Mouse (Mus musculus) myocyte (in vitro differentiated cells): ENCODE results near the gene Gm10282. TPM values are rescaled to one million over a fixed set of nuclear protein-coding genes. Genes with fewer than 3 reads are reported as not detected.

ENCODE experiments used
- H3K27me3 ChIP-seq: one replicate; pipeline ENCODE4 v1.6.1; 2011; ENCODE audit not compliant: control insufficient read depth, insufficient read depth, insufficient read length
- H3K36me3 ChIP-seq: one replicate; pipeline ENCODE4 v1.6.1; 2011; ENCODE audit not compliant: control insufficient read depth, insufficient read depth
- H3K4me2 ChIP-seq: one replicate; pipeline ENCODE4 v1.6.1; 2011; ENCODE audit warnings: low read depth, control low read depth
- H3K4me3 ChIP-seq: one replicate; pipeline ENCODE4 v1.5.1; 2011; ENCODE audit warnings: mild to moderate bottlenecking, control low read depth, moderate library complexity
- H3K79me2 ChIP-seq: one replicate; pipeline ENCODE4 v1.6.1; 2011; ENCODE audit not compliant: control insufficient read depth, insufficient read depth
- H3ac ChIP-seq: one replicate; pipeline ENCODE4 v1.6.1; 2011; ENCODE audit not compliant: control insufficient read depth, insufficient read length
- CEBPB ChIP-seq: IDR thresholded peaks from 2 replicates; pipeline ENCODE4 v1.6.1; 2011; ENCODE audit warnings: mild to moderate bottlenecking, moderate library complexity; ENCODE audit not compliant: poor library complexity, insufficient read depth, severe bottlenecking
- E2F4 ChIP-seq: IDR thresholded peaks from one replicate; pipeline ENCODE4 v1.6.1; 2011; ENCODE audit warnings: mild to moderate bottlenecking, control low read depth, moderate library complexity; ENCODE audit not compliant: insufficient read depth
- MAX ChIP-seq: IDR thresholded peaks from one replicate; pipeline ENCODE4 v1.6.1; 2011; ENCODE audit warnings: low read depth, mild to moderate bottlenecking, control low read depth
- MYOD1 ChIP-seq, 3 experiments: IDR thresholded peaks; one replicate each; pipeline ENCODE4 v1.6.1; 2011; ENCODE audit warnings: control low read depth in 2 of 3, low read depth in 2 of 3, mild to moderate bottlenecking in 2 of 3, moderate library complexity in 1 of 3; ENCODE audit not compliant: insufficient read length in 2 of 3, control insufficient read depth in 1 of 3
- MYOG ChIP-seq, 3 experiments: IDR thresholded peaks; one replicate each; pipeline ENCODE4 v1.6.1; 2011; ENCODE audit warnings: control low read depth in 2 of 3, low read depth in 2 of 3, mild to moderate bottlenecking in 2 of 3; ENCODE audit not compliant: insufficient read length in 2 of 3, control insufficient read depth in 1 of 3, insufficient read depth in 1 of 3
- POLR2A ChIP-seq: IDR thresholded peaks from one replicate; pipeline ENCODE4 v1.6.1; 2011; ENCODE audit warnings: low read depth, mild to moderate bottlenecking, control low read depth, moderate library complexity; ENCODE audit not compliant: insufficient read length
- POLR2AphosphoS2 ChIP-seq: IDR thresholded peaks from one replicate; pipeline ENCODE4 v1.6.1; 2011; ENCODE audit warnings: low read depth, control low read depth; ENCODE audit not compliant: insufficient read length
- REST ChIP-seq: IDR thresholded peaks from one replicate; pipeline ENCODE4 v1.6.1; 2011; ENCODE audit warnings: mild to moderate bottlenecking, control low read depth, moderate library complexity; ENCODE audit not compliant: insufficient read depth, insufficient read length
- SRF ChIP-seq: IDR thresholded peaks from one replicate; pipeline ENCODE4 v1.6.1; 2011; ENCODE audit warnings: low read depth; ENCODE audit not compliant: control insufficient read depth, insufficient read length
- TCF12 ChIP-seq: IDR thresholded peaks from one replicate; pipeline ENCODE4 v1.6.1; 2011; ENCODE audit warnings: mild to moderate bottlenecking, control low read depth; ENCODE audit not compliant: poor library complexity, insufficient read depth, severe bottlenecking
- TCF3 ChIP-seq: IDR thresholded peaks from one replicate; pipeline ENCODE4 v1.6.1; 2011; ENCODE audit warnings: low read depth, control low read depth; ENCODE audit not compliant: insufficient read length
- USF1 ChIP-seq: IDR thresholded peaks from one replicate; pipeline ENCODE4 v1.6.1; 2011; ENCODE audit warnings: low read depth, mild to moderate bottlenecking, control low read depth, moderate library complexity
- polyA plus RNA-seq: library from polyadenylated mRNA; unstranded; fragments of >200 nt; fragmentation: generic; extraction: Trizol; gene quantifications from one replicate; pipeline ENCODE4 v1.2.1, GENCODE M21; 2012; ENCODE audit warnings: missing spikeins

Gm10282 gene
- polyA plus RNA-seq, 1 experiment, result 63.4 TPM

DNA sequence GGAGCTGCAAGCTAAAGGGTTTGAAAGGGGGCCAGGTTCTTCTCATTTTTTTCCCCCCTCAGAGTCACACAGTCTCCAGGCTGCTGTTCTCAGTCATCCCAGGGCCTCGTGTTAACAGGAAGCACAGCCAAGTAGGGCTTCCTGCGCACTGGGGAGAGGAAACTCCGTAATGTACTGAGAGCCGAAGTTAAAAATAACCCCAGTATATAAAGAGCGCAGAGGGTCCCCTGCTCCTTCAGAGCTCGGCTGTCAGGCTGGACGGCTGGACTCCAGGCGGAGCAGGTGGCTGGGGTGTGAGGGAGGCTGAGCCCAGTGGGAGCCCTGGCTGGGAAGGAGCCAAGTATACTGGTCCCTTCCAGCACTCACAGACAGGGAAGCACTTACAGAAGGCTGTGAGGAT is 9.4 kb downstream of the Gm10282 start:
- Histone ChIP-seq H3K36me3 (no peaks in the 10 kb centered on the region), H3K4me3 (no peak overlapping the region), H3K27me3 (no peaks in the 10 kb centered on the region), H3K79me2 (no peaks in the 10 kb centered on the region), H3K4me2 (peak overlapping the region; percentile 48), H3ac (no peak overlapping the region)
- TF ChIP-seq E2F4 (no peak), TCF12 (no peak), MYOG (IDR thresholded peaks at IDR 0.05; ENCODE audit: control insufficient read depth in 1 of 3, insufficient read depth in 1 of 3, insufficient read length in 2 of 3, low read depth in 2 of 3) (peak in 2 of 3 experiments; percentile 50 to 71), USF1 (no peak), SRF (no peak), TCF3 (no peak), MAX (no peak), POLR2AphosphoS2 (no peak), CEBPB (no peak), POLR2A (no peak), MYOD1 (IDR thresholded peaks at IDR 0.05; ENCODE audit: control insufficient read depth in 1 of 3, insufficient read length in 2 of 3, low read depth in 2 of 3) (peak in 2 of 3 experiments; percentile 68 to 84), REST (no peak)

DNA sequence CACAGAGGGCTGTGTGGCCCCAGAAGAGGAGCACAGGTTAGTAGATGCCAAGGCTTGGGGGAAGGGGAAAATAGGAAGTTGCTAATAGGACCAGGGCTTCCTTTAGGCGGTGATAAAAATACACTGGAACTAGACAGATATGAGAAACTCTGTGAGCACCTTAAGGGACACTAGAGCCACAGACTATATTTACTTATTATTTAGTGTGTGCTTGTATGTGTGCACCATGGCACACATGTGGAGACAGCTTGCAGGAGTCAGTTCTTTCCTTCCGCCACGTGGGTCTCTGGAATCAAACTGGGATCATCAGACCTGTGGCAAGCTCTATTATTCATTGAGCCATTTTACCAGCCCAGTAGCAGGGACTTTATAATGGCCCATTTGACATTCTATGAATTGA is 9.9 kb downstream of the Gm10282 start:
- H3K4me3 ChIP-seq, result no peak overlapping the region
- H3K27me3 ChIP-seq, result no peaks in the 10 kb centered on the region
- H3K36me3 ChIP-seq, result no peaks in the 10 kb centered on the region
- no peak overlapping the region for H3ac ChIP-seq
- H3K4me2 ChIP-seq, result peak overlapping the region; percentile 48
- no peaks in the 10 kb centered on the region for H3K79me2 ChIP-seq
- TF ChIP-seq TCF12 (no peak), POLR2A (no peak), SRF (no peak), POLR2AphosphoS2 (no peak), MAX (no peak), MYOD1 (IDR thresholded peaks at IDR 0.05; ENCODE audit: control insufficient read depth in 1 of 3, insufficient read length in 2 of 3, low read depth in 2 of 3) (no peak), CEBPB (no peak), REST (no peak), USF1 (no peak), TCF3 (no peak), E2F4 (no peak), MYOG (IDR thresholded peaks at IDR 0.05; ENCODE audit: control insufficient read depth in 1 of 3, insufficient read depth in 1 of 3, insufficient read length in 2 of 3, low read depth in 2 of 3) (no peak)

DNA sequence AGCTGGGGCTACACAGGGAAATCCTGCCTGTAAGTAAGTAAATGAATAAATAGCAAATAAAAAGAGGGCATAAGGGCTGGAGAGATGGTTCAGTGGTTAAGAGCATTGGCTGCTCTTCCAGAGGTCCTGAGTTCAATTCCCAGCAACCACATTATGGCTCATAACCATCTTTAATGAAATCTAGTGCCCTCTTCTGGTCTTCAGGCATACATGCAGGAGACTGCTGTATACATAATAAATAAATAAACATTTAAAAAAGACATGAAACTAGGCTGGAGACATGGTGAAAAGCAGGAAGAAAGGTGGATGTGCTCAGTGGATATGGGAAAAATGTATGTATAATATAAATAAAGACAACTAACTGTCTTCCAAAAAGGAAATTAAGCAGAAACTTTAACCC is 11.8 kb downstream of the Gm10282 start:
- Histone ChIP-seq H3K36me3 (no peaks in the 10 kb centered on the region), H3ac (no peak overlapping the region), H3K27me3 (no peaks in the 10 kb centered on the region), H3K79me2 (no peaks in the 10 kb centered on the region), H3K4me3 (no peak overlapping the region), H3K4me2 (no peak overlapping the region)
- TF ChIP-seq MAX (no peak), MYOG (IDR thresholded peaks at IDR 0.05; ENCODE audit: control insufficient read depth in 1 of 3, insufficient read depth in 1 of 3, insufficient read length in 2 of 3, low read depth in 2 of 3) (no peak), E2F4 (no peak), CEBPB (no peak), TCF3 (no peak), USF1 (no peak), REST (no peak), POLR2AphosphoS2 (no peak), MYOD1 (IDR thresholded peaks at IDR 0.05; ENCODE audit: control insufficient read depth in 1 of 3, insufficient read length in 2 of 3, low read depth in 2 of 3) (no peak), SRF (no peak), POLR2A (no peak), TCF12 (no peak)

- TF ChIP-seq POLR2AphosphoS2 (no peak), E2F4 (no peak), MYOD1 (IDR thresholded peaks at IDR 0.05; ENCODE audit: control insufficient read depth in 1 of 3, insufficient read length in 2 of 3, low read depth in 2 of 3) (no peak), USF1 (no peak), POLR2A (no peak), MAX (no peak), TCF12 (no peak), REST (no peak), CEBPB (no peak), TCF3 (no peak), SRF (no peak), MYOG (IDR thresholded peaks at IDR 0.05; ENCODE audit: control insufficient read depth in 1 of 3, insufficient read depth in 1 of 3, insufficient read length in 2 of 3, low read depth in 2 of 3) (no peak)
Observed at GRCm38 (mm10) chr8:72291104-72291503, 14.0 kb downstream of the Gm10282 start.

More at GRCm38 (mm10) chr8:72291104-72291503, 14.0 kb downstream of the Gm10282 start:
- H3ac ChIP-seq, result no peak overlapping the region
- H3K79me2 ChIP-seq, result no peaks in the 10 kb centered on the region
- no peak overlapping the region for H3K4me2 ChIP-seq
- no peak overlapping the region for H3K4me3 ChIP-seq
- no peaks in the 10 kb centered on the region for H3K27me3 ChIP-seq
- no peaks in the 10 kb centered on the region for H3K36me3 ChIP-seq
